Mouse (Mus musculus) CH12.LX (cell line): ENCODE measurements around the gene Mrtfa. TPM values are rescaled to one million over a fixed set of nuclear protein-coding genes. Genes with fewer than 3 reads are reported as not detected.

Experiments used
- DNase-seq: peaks from one replicate; pipeline ENCODE4 v3.0.0-alpha.2; 2013; ENCODE audit errors: extremely low read depth
- H3K27ac ChIP-seq: 2 replicates; pipeline ENCODE4 v1.5.1; 2012; ENCODE audit warnings: low read depth, mild to moderate bottlenecking, control low read depth, moderate library complexity; ENCODE audit not compliant: insufficient read depth
- H3K27me3 ChIP-seq: replicated peaks from 2 replicates; pipeline ENCODE3; 2012; ENCODE audit warnings: inconsistent platforms
- H3K36me3 ChIP-seq, 2 experiments: replicated peaks in 1 of 2; 2 replicates each; pipeline versions ENCODE3 to v1.6.1; 2012; ENCODE audit warnings: inconsistent platforms in 1 of 2, low read length in 1 of 2, mild to moderate bottlenecking in 1 of 2, mixed read lengths in 1 of 2, moderate library complexity in 1 of 2; ENCODE audit not compliant: control insufficient read depth in 1 of 2, insufficient read depth in 1 of 2
- H3K4me1 ChIP-seq, 2 experiments: 2 replicates each; pipeline ENCODE4 v1.6.1; 2012; ENCODE audit warnings: inconsistent platforms in 1 of 2, moderate library complexity in 1 of 2; ENCODE audit not compliant: insufficient read depth in 2 of 2, control insufficient read depth in 1 of 2
- H3K4me2 ChIP-seq: 2 replicates; pipeline ENCODE4 v1.6.1; 2012; ENCODE audit warnings: low read depth, mild to moderate bottlenecking, control low read depth; ENCODE audit not compliant: poor library complexity, insufficient read depth, severe bottlenecking
- H3K4me3 ChIP-seq, 3 experiments: fragments of 150-350 bp in 1 of 3; sonication (generic) in 1 of 3; replicated peaks in 1 of 3; 2 replicates each; pipeline versions ENCODE3 to v1.5.1; 2011 to 2012; ENCODE audit warnings: low read depth in 2 of 3, low read length in 2 of 3, mild to moderate bottlenecking in 2 of 3, moderate library complexity in 2 of 3, control low read depth in 1 of 3, improper control_type of control experiment in 1 of 3, inconsistent platforms in 1 of 3, mixed read lengths in 1 of 3; ENCODE audit not compliant: poor library complexity in 1 of 3
- H3K79me2 ChIP-seq: replicated peaks from 2 replicates; pipeline ENCODE4 v1.6.1; 2012; ENCODE audit warnings: mild to moderate bottlenecking, moderate library complexity; ENCODE audit not compliant: control insufficient read depth, poor library complexity, insufficient read depth, severe bottlenecking; ENCODE audit errors: extremely low read depth
- H3K9ac ChIP-seq: 2 replicates; pipeline ENCODE4 v1.6.1; 2012; ENCODE audit warnings: low read depth, mild to moderate bottlenecking, control low read depth, moderate library complexity; ENCODE audit not compliant: insufficient read depth
- H3K9me3 ChIP-seq: replicated peaks from 2 replicates; pipeline ENCODE3; 2012; ENCODE audit warnings: low read length, inconsistent platforms, mixed read lengths
- BHLHE40 ChIP-seq: IDR thresholded peaks from 2 replicates; pipeline ENCODE4 v1.6.1; 2011; ENCODE audit warnings: mild to moderate bottlenecking, low read depth, low read length, improper control_type of control experiment
- CHD1 ChIP-seq: IDR thresholded peaks from 2 replicates; pipeline ENCODE4 v1.6.1; 2012; ENCODE audit warnings: low read depth, low read length, improper control_type of control experiment, inconsistent platforms
- ELF1 ChIP-seq: IDR thresholded peaks from 2 replicates; pipeline ENCODE4 v1.6.1; 2014; ENCODE audit warnings: low read depth, mild to moderate bottlenecking, inconsistent platforms, low read length, improper control_type of control experiment
- ETS1 ChIP-seq: conservative IDR thresholded peaks from 2 replicates; pipeline ENCODE4 v1.6.1; 2012; ENCODE audit warnings: low read depth, mild to moderate bottlenecking, inconsistent platforms, low read length, improper control_type of control experiment, moderate library complexity
- GABPA ChIP-seq: IDR thresholded peaks from 2 replicates; pipeline ENCODE4 v1.6.1; 2012; ENCODE audit warnings: low read depth, low read length, improper control_type of control experiment, inconsistent platforms; ENCODE audit not compliant: insufficient replicate concordance
- IRF4 ChIP-seq: IDR thresholded peaks from 2 replicates; pipeline ENCODE4 v1.6.1; 2014; ENCODE audit warnings: low read depth, mild to moderate bottlenecking, inconsistent platforms, low read length, improper control_type of control experiment
- KAT2A ChIP-seq: IDR thresholded peaks from 2 replicates; pipeline ENCODE4 v1.6.1; 2012; ENCODE audit warnings: low read length, improper control_type of control experiment, inconsistent platforms; ENCODE audit not compliant: insufficient replicate concordance
- MAFK ChIP-seq: IDR thresholded peaks from 2 replicates; pipeline ENCODE4 v1.6.1; 2011; ENCODE audit warnings: low read length, improper control_type of control experiment; ENCODE audit not compliant: insufficient replicate concordance
- MAX ChIP-seq: IDR thresholded peaks from 2 replicates; pipeline ENCODE4 v1.6.1; 2011; ENCODE audit warnings: low read length, improper control_type of control experiment
- MXI1 ChIP-seq: IDR thresholded peaks from 2 replicates; pipeline ENCODE4 v1.6.1; 2011; ENCODE audit warnings: mild to moderate bottlenecking, low read depth, low read length, improper control_type of control experiment
- MYC ChIP-seq: IDR thresholded peaks from 2 replicates; pipeline ENCODE4 v1.6.1; 2011; ENCODE audit warnings: low read depth, mild to moderate bottlenecking, improper control_type of control experiment, low read length
- NELFE ChIP-seq: IDR thresholded peaks from 2 replicates; pipeline ENCODE4 v1.6.1; 2011; ENCODE audit warnings: low read depth, low read length, improper control_type of control experiment
- PAX5 ChIP-seq: IDR thresholded peaks from 2 replicates; pipeline ENCODE4 v1.6.1; 2012; ENCODE audit warnings: low read length, inconsistent platforms, mixed read lengths
- POLR2A ChIP-seq: IDR thresholded peaks from 2 replicates; pipeline ENCODE4 v1.6.1; 2011; ENCODE audit warnings: low read depth, mild to moderate bottlenecking, improper control_type of control experiment, low read length
- POLR2AphosphoS2 ChIP-seq: IDR thresholded peaks from 2 replicates; pipeline ENCODE4 v1.6.1; 2011; ENCODE audit warnings: low read depth, low read length, improper control_type of control experiment
- RAD21 ChIP-seq: IDR thresholded peaks from 2 replicates; pipeline ENCODE4 v1.6.1; 2011; ENCODE audit warnings: low read depth, mild to moderate bottlenecking, low read length, improper control_type of control experiment, moderate library complexity
- SIN3A ChIP-seq: IDR thresholded peaks from 2 replicates; pipeline ENCODE4 v1.6.1; 2012; ENCODE audit warnings: low read length, improper control_type of control experiment, inconsistent platforms
- SMC3 ChIP-seq: IDR thresholded peaks from 2 replicates; pipeline ENCODE4 v1.6.1; 2011; ENCODE audit warnings: low read depth, low read length, improper control_type of control experiment
- TBP ChIP-seq: conservative IDR thresholded peaks from 2 replicates; pipeline ENCODE4 v1.6.1; 2011; ENCODE audit warnings: low read depth, low read length, improper control_type of control experiment
- TCF12 ChIP-seq: IDR thresholded peaks from 2 replicates; pipeline ENCODE4 v1.6.1; 2014; ENCODE audit warnings: low read depth, mild to moderate bottlenecking, inconsistent platforms, low read length, improper control_type of control experiment
- USF1 ChIP-seq: IDR thresholded peaks from 2 replicates; pipeline ENCODE4 v1.6.1; 2014; ENCODE audit warnings: low read depth, mild to moderate bottlenecking, inconsistent platforms, low read length, improper control_type of control experiment
- ZKSCAN1 ChIP-seq: IDR thresholded peaks from 2 replicates; pipeline ENCODE4 v1.6.1; 2012; ENCODE audit warnings: low read depth, inconsistent platforms, low read length, improper control_type of control experiment, borderline replicate concordance
- dilution Hi-C: fragments of 300-500 bp; cut with MboI; formaldehyde crosslinking; loops from 2 replicates; pipeline ENCODE4 v1.14.3; 2020; ENCODE audit warnings: low sequenced_read_pairs; ENCODE audit not compliant: extremely low pct_unique_long_range_greater_than_20kb, extremely low pct_ligation_motif_present
- in situ Hi-C: fragments of 300-500 bp; cut with MboI; formaldehyde crosslinking; loops from 3 replicates; pipeline ENCODE4 v1.14.3; 2019; ENCODE audit warnings: low sequenced_read_pairs, low pct_ligation_motif_present, low pct_unique_long_range_greater_than_20kb, mixed read lengths
- polyA plus RNA-seq: library from polyadenylated mRNA; unstranded; fragments of >175 nt; gene quantifications from 2 replicates; pipeline ENCODE4 v1.2.1, GENCODE M21; 2012; ENCODE audit warnings: low read depth; ENCODE audit not compliant: insufficient read length
- total RNA-seq, 2 experiments: library from RNA; depleted of rRNA; stranded (reverse); fragments of 300-350 nt in 1 of 2; fragments of >200 nt in 1 of 2; gene quantifications; 2 replicates each; pipeline ENCODE4 v1.2.3; 2012 to 2014

Gene Mrtfa
- total and polyA plus RNA-seq, 3 experiments = 4.6 to 23.2 (median 8.2) TPM

- H3K27ac ChIP-seq = no peak overlapping the region
- H3K4me1 ChIP-seq = peaks cover 2 to 41% of the 10 kb centered on the region in 2 experiments; a peak in 3 of 4 replicates
- no peak for DNase-seq
- H3K36me3 ChIP-seq = peaks cover 0 to 26% of the 10 kb centered on the region in 2 experiments
- H3K9ac ChIP-seq = no peak overlapping the region
- TF ChIP-seq SMC3 = no peak
- TF ChIP-seq POLR2AphosphoS2 = no peak
- TF ChIP-seq MYC = no peak
- H3K4me3 ChIP-seq = no peak overlapping the region
- H3K79me2 ChIP-seq = no peaks in the 10 kb centered on the region; the same call in 1 of the 2 replicates
- H3K27me3 ChIP-seq = no peaks in the 10 kb centered on the region
- in situ Hi-C loops (no loop called here), dilution Hi-C loops (no loop called here)
- no peaks in the 10 kb centered on the region for H3K9me3 ChIP-seq
- no peak overlapping the region for H3K4me2 ChIP-seq
These were observed 107.3 kb downstream of the Mrtfa start for GRCm38 (mm10) chr15:81083281-81083680.

GRCm38 (mm10) chr15:81081216-81081615 lies 109.3 kb downstream of the Mrtfa start:
- H3K27me3 ChIP-seq = no peaks in the 10 kb centered on the region
- H3K4me3 ChIP-seq = no peak overlapping the region
- in situ Hi-C loops = no loop called here
- peaks cover 2 to 38% of the 10 kb centered on the region in 2 experiments; a peak in 3 of 4 replicates for H3K4me1 ChIP-seq
- H3K79me2 ChIP-seq = no peaks in the 10 kb centered on the region; the same call in 1 of the 2 replicates
- TF ChIP-seq MAX = 0 out of 2 replicates have a peak, but pooled peaks have one; percentile 32
- no peak for TF ChIP-seq GABPA
- TF ChIP-seq, all 38 proteins: peak for 1
- DNase-seq = no peak
- peaks cover 0 to 22% of the 10 kb centered on the region in 2 experiments for H3K36me3 ChIP-seq
- H3K9me3 ChIP-seq = no peaks in the 10 kb centered on the region
- no peak overlapping the region for H3K27ac ChIP-seq
- no peak overlapping the region for H3K9ac ChIP-seq
- H3K4me2 ChIP-seq = no peak overlapping the region
- dilution Hi-C loops = no loop called here

- Histone ChIP-seq H3K9ac (no peak overlapping the region), H3K27me3 (no peaks in the 10 kb centered on the region), H3K4me1 (peaks cover 2 to 38% of the 10 kb centered on the region in 2 experiments; a peak in 3 of 4 replicates), H3K79me2 (no peaks in the 10 kb centered on the region; the same call in 1 of the 2 replicates), H3K4me2 (no peak overlapping the region), H3K36me3 (peaks cover 0 to 21% of the 10 kb centered on the region in 2 experiments)
- dilution Hi-C loops = no loop called here
- in situ Hi-C loops = no loop called here
- TF ChIP-seq ELF1 = no peak
- TF ChIP-seq POLR2A = no peak
- TF ChIP-seq KAT2A = no peak
- TF ChIP-seq MYC = no peak
- no peak for TF ChIP-seq TBP
- no peak for TF ChIP-seq NELFE
- TF ChIP-seq RAD21 = no peak
- TF ChIP-seq ZKSCAN1 = no peak
- no peak for TF ChIP-seq ETS1
- TF ChIP-seq CHD1 = no peak
- TF ChIP-seq MXI1 = no peak
- no peak for TF ChIP-seq SIN3A
- TF ChIP-seq TCF12 = no peak
- no peak for TF ChIP-seq BHLHE40
- no peak for TF ChIP-seq PAX5
- TF ChIP-seq USF1 = no peak
- no peak for TF ChIP-seq MAFK
- TF ChIP-seq MAX = no peak
- TF ChIP-seq IRF4 = no peak
- TF ChIP-seq, all 38 proteins: peak for 0
- H3K4me3 ChIP-seq = no peak overlapping the region
- no peaks in the 10 kb centered on the region for H3K9me3 ChIP-seq
- no peak for DNase-seq
- H3K27ac ChIP-seq = no peak overlapping the region
These were observed 110.2 kb downstream of the Mrtfa start for GRCm38 (mm10) chr15:81080405-81080804.
